Mouse (Mus musculus): ENCODE results near the gene Igsf8.
A peak's percentile ranks its signal among the peaks of the same experiment; 100 is the strongest.
"Not testable (repeated sequence)": the region's sequence is repeated elsewhere in the genome, so short reads cannot be mapped to it uniquely, and the experiment has no call there.

Igsf8 gene

GRCm38 (mm10) chr1:172261477-172262078 lies at the start of gene Igsf8:
Igsf8 (plus strand) TSS chr1:172261641.
- DNase-seq (ENCODE audit: low spot score) = no peak

GRCm38 (mm10) chr1:172212776-172213175 lies 48.7 kb upstream of the Igsf8 start:
- no peak for DNase-seq (ENCODE audit: low spot score)

DNA sequence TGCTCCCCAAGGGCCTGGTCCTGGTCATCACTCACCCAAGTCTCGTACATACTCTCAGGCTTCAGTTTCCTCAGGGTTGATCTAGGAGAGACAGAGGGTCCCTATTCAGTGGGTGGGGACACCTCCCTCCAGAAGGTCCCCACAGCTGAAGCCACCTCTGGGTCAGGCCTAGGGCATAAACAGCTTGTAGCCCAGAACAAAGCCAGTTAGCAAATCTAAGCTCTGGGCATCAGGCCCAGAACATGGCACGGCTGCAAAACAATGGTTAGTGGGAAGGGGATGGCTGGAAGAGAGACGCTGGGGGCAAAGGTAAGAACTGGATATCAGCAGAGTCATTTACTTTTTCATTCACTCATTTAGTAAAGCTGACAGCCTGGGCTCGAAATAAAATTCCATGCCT lies 47.7 kb upstream of the Igsf8 start:
- DNase-seq (ENCODE audit: low spot score) = no peak

DNA sequence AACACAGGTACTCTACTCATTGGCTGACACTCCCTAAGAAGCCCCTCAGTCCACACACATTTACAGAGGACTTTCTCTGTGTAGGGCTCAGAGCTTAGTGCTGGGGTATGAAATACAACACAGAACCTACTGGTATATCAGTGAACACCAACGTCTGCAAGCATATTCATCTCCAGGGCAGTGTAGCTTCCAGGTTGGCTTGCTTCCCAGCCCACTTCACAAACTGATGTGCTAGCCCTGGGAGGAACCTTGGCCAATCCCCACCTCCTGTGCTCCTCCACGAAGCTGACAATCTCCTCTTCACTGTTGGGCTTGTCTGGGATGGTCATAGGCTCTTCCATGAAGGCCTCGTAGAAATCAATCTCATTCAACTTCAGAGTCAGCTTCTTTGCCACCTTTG lies 46.7 kb upstream of the Igsf8 start:
- DNase-seq (ENCODE audit: low spot score) = no peak

GRCm38 (mm10) chr1:172217148-172217547 lies 44.3 kb upstream of the Igsf8 start:
- peak; percentile 88 for DNase-seq (ENCODE audit: low spot score)

DNA sequence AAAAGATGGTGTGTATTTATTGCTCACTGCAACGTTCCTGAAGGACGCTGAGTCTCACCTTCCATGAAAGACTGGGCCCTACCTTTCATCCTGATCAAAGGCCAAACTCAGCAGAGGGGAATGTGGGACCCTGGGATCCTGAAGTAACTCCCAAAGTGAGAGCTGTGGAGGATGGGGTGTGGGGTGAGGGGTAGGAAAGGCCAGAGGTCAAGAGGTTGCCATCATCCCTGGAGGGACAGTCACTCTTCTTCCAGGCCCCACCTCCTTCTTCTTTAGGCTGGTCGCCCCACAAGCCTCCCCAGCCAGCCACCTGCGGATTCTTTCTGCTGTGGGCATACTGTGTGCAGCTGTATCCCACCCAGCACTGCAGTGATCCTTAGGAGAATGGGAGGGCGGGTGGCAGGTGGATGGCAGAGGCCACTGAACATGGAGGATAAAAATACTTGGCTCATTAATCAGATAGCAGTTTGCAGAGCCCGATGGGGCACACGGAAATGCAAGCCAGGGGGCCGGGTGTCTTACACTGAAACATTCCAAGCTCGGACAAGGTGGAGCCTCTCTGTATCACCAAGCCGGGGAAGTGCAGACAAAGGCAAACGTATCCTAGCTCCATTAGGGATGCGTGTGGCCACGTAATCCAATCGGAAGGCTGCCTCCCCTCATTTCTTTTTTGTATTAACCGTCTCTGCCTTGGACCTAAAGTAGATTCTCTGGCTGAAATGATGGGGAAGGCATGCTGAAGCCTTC lies 43.1 kb upstream of the Igsf8 start:
- no peak for DNase-seq (ENCODE audit: low spot score)

GRCm38 (mm10) chr1:172219451-172220406 lies 41.7 kb upstream of the Igsf8 start, which contains the start of gene Casq1:
Casq1 (minus strand) TSS chr1:172219868.
- no peak for DNase-seq (ENCODE audit: low spot score)

GRCm38 (mm10) chr1:172220414-172220813 lies 41.0 kb upstream of the Igsf8 start:
- DNase-seq (ENCODE audit: low spot score) = no peak

DNA sequence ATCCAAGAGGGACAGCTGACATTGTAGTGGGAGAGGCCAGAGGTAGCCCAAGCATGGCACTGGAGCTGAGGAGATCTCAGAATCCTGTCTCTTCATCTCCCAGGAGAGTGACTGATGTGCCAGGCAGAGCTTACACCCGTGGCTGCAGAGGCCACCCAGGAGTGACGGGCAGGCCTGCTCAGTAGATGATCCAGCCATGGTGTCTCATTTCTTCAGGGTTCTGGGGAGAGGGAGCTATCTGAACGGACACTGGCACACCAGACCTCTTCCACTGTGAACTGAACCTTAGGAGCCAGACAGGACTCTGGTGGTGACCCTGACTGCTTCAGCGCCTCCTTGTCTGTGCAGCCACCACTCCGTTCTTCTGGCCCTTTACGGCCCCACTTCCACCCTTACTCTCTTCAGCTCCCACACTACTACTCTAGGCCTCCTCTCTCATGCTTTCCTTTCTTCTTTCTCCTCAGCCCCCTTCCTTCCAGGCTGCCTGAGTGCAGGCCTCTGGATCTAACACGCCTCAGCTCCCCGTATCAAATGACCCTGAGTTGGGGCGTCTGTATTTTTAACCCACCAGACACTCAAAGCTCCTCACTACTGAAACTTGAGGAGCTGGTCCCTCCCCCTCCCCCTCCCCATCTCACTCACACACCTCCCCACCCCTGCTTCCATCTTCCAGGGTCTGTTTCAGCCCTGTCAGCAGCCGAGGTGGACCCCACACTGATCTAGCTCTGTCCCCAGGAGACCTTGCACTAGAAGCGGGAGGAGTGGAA lies 40.0 kb upstream of the Igsf8 start:
- DNase-seq (ENCODE audit: low spot score) = no peak

DNA sequence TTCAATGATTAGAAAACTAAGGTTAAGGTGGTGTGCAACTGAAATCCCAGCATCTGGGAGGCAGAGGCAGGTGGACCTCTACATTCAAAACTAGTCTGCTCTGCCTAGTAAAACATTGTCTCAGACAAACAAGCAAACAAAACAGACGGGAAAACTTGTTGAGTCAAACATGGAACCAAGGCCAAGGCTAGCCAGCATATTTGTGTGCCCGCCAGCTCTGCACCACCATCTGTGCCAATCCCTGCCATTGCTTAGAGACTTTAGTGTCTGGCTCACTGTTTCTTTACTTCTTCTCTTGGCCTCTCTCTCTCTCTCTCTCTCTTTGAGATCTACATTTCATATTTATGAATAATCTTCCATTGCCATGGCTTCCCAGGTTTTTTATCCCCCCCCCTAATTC lies 33.2 kb upstream of the Igsf8 start:
- no peak for DNase-seq (ENCODE audit: low spot score)

DNA sequence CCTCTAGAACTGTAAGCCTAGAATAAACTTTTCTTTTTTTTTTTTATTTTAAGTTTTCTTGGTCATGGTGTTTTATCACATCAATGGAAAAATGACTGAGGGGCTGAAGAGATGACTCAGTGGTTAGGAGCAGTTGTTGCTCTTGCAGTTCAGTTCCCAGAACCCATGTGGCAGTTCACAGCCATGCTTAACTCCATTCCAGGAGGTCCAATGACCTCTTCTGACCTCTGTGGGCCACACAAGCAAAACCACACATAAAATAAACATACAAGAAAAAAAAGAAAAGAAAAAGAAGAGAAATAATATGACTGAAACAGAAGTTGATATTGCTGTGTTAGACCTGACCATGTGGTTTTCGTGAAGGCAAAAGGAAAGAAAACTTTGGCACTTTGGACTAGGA lies 32.2 kb upstream of the Igsf8 start:
- DNase-seq (ENCODE audit: low spot score) = no peak

DNA sequence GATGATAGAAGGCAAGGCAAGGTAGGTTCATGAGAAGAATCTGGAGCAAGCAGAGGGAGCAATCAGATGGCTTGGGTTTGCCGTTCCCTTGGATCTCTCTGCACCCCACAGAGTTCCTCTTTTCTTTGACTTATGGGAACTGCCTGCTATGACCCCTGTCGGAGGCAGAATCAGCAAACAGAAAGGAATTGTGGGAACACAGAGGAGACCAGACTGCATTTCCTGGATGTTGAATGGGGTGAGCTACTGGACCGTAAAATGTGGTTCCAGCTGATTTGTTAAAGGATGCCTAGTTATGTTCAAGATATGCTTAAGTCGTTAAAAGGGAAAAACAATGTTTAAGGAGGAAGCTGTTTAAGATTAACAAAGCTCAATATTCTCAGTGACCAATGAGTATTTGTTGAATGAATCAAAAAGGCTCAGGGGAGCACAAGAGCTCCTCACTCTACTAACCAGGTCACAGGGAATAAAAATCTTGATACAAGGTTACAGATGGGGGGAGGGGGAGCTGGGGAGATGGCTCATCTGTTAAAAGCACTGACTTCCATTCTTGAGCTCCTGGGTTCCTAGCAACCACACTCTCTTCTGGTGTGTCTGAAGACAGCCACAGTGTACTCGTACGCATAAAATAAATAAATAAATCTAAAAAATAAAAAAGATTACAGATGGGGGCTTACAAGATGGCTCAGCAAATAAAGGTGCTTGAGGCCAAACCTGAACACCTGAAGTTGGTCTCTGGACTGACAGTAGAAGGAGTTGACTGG lies 20.3 kb upstream of the Igsf8 start:
- no peak for DNase-seq (ENCODE audit: low spot score)

DNA sequence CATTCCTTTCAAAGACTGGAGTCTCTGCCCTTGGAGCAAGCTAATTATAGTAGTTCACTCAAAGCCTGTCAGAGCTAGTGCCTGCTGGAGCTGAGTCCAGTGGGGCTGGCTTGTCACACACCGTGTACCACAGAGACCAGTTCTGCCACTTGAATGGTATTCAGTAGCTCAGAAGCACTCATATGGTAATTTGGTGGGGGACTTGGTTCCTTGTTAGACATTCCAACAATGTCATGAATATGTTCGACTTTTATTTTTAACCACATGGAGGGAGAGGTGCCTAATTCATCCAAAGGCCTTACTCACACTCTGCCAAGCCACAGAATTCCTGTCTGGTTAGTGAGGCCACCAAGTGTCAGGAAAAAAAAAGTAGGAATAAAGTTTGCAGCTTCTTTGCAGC lies 19.0 kb upstream of the Igsf8 start:
- no peak for DNase-seq (ENCODE audit: low spot score)

- no peak for DNase-seq (ENCODE audit: low spot score)
These were observed 17.8 kb upstream of the Igsf8 start for GRCm38 (mm10) chr1:172243547-172244205.

DNA sequence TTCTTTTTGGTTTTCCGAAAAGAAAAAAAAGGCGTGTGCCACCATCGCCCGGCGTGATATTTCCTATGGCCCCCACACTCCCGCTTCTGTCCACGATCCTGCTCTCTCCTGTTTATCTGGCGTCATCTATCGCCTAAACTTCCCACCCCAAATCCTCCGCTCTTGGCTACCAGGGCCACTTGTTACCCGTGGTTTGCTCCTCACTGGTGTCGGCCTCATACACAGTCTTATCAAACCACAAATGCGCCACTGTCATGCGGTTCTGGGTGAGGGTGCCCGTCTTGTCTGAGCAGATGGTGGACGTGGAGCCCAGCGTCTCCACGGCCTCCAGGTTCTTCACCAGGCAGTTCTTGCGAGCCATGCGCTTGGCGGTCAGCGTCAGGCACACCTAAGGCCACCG lies 16.8 kb upstream of the Igsf8 start:
- not testable (repeated sequence) for DNase-seq (ENCODE audit: low spot score)

GRCm38 (mm10) chr1:172247216-172247615 lies 14.2 kb upstream of the Igsf8 start:
- peak; percentile 32 for DNase-seq (ENCODE audit: low spot score)

GRCm38 (mm10) chr1:172247679-172248078 lies 13.8 kb upstream of the Igsf8 start:
- peak; percentile 15 for DNase-seq (ENCODE audit: low spot score)

DNA sequence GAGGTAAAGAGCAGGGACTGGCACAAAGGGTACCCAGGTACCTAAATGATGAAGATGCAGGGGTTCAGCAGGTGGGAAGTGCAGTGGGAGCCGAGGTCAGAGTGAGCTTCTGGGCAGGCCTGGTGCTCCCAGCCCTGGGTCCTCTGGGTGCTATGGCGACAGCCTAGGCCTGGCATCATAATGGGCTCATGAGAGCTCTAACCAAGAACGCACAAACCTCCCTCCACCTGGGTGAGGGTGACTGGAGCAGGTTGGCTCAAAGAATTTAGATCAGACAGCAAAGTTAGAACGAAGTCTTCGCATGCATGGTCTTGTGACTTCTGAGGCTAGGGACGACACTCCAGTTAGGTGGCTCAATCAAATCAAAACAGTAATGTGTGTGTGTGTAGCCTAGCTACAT lies 3.1 kb upstream of the Igsf8 start, which contains the start of gene Atp1a4:
Atp1a4 (minus strand) TSS at position 101 of the 400 bp plus-strand sequence.
- DNase-seq (ENCODE audit: low spot score) = no peak

- DNase-seq (ENCODE audit: low spot score) = no peak
These were observed 9.8 kb downstream of the Igsf8 start for GRCm38 (mm10) chr1:172271208-172271607.

DNA sequence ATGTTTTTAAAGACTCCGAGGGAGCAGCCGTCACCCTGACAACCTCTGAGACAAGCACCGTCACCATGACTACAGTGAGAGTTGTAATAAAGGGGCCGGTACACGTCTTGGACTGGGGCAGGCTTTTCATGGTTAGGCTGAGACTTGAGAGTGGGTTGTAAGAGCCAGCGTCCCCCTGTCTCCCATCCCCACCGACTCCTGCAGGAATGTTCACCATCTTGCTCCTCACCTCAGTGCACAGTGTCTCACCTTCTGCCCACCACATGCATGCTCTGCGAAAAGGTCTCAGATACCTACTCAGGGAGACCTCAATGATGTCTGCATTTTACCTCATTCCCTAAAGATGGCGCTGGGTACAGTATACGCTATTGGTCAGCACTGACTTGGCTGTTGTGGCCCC lies 10.3 kb downstream of the Igsf8 start:
- no peak for DNase-seq (ENCODE audit: low spot score)

Measured in layer of hippocampus, adult 11-12 months (tissue).